Mouse (Mus musculus): ENCODE data around the gene Tbr1. TPM values are rescaled to one million over a fixed set of nuclear protein-coding genes. Genes with fewer than 3 reads are reported as not detected.

Gene Tbr1
- polyA plus RNA-seq (2015; fragmentation: Nextera tagmentation; extraction: Ambion mirVana): 0.09 and 0.12 TPM in 2 replicates

DNA sequence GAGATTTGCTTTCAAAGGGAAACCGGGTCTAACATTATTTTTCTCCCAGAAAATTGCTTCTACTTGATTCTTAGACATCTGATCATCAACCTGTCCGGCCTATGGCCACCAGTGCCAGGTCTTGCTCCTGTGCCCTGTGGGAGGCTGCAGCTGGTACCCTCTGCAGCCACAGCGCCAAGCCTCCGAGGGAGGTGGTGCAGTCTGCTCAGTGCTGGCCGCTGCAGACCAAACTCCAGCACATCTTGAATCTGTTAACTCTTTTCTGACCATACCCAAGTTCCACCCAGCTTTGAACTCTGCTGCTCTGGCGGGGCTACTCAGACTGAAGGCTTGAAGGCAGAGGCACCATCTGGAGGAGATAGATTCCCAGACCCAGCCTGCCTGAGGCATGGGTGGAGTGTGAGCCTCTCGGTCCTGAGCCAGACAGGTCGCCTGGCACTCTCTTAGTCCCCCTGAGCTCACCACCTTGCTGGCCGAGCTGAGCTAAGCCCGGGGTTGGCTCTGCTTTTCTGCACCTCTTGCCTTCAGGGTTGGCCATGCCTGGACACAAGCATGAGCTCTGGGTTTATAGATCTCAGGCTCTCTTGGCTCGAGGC is at the start of gene Tbr1:
TSS of gene Tbr1 (plus strand) at position 275 of the 596 bp plus-strand sequence.

Small RNA genes within 50 kb of the gene (microRNA-seq; reads per million reads assigned to microRNA genes)
- gene Gm22403: 0 reads per million in 2 experiments

Other genes starting within 250 kb of the Tbr1 start
- 17.7 and 21.3 TPM in 2 replicates for gene Tank, start 224.3 kb upstream of the Tbr1 start, polyA plus RNA-seq (2015; fragmentation: Nextera tagmentation; extraction: Ambion mirVana)
- gene Psmd14, start 91.2 kb upstream of the Tbr1 start, polyA plus RNA-seq (2015; fragmentation: Nextera tagmentation; extraction: Ambion mirVana): 97.8 and 110 TPM in 2 replicates
- gene Slc4a10, start 243.5 kb downstream of the Tbr1 start, polyA plus RNA-seq (2015; fragmentation: Nextera tagmentation; extraction: Ambion mirVana): 0.02 and 0.06 TPM in 2 replicates

Data from skeletal muscle tissue, postnatal 0 days (tissue).